Mouse (Mus musculus) stomach, embryonic 14.5 days (tissue): ENCODE results near the gene Def8. TPM values are rescaled to one million over a fixed set of nuclear protein-coding genes. Genes with fewer than 3 reads are reported as not detected.

Experiments
- ATAC-seq: fragments of 200-750 bp; cut with Nextera tagmentation; 2 replicates; pipeline ENCODE4 v1.8.0; 2017; ENCODE audit warnings: low read depth, moderate TSS enrichment; ENCODE audit not compliant: insufficient number of reproducible peaks, insufficient read depth, low FRiP score
- H3K27ac ChIP-seq: fragments of 300-500 bp; sonication (generic); 2 replicates; pipeline ENCODE4 v1.5.1; 2014; ENCODE audit warnings: mild to moderate bottlenecking, low read length, moderate library complexity, mixed read lengths
- H3K27me3 ChIP-seq: fragments of 300-500 bp; sonication (generic); 2 replicates; pipeline ENCODE4 v1.6.1; 2014; ENCODE audit warnings: low read length, control low read depth, mixed read lengths; ENCODE audit not compliant: control insufficient read depth, insufficient read depth
- H3K36me3 ChIP-seq: fragments of 300-500 bp; sonication (generic); 2 replicates; pipeline ENCODE4 v1.6.1; 2014; ENCODE audit warnings: mild to moderate bottlenecking, control low read depth, low read length, moderate library complexity, mixed read lengths; ENCODE audit not compliant: control insufficient read depth, insufficient read depth
- H3K4me1 ChIP-seq: fragments of 300-500 bp; sonication (generic); 2 replicates; pipeline ENCODE4 v1.6.1; 2014; ENCODE audit warnings: low read length, control low read depth, mixed read lengths; ENCODE audit not compliant: control insufficient read depth, insufficient read depth
- H3K4me2 ChIP-seq: fragments of 300-500 bp; sonication (generic); replicated peaks from 2 replicates; pipeline ENCODE4 v1.6.1; 2014; ENCODE audit warnings: low read depth, low read length, control low read depth
- H3K4me3 ChIP-seq: fragments of 300-500 bp; sonication (generic); 2 replicates; pipeline ENCODE4 v1.5.1; 2014; ENCODE audit warnings: low read depth, low read length, control low read depth
- H3K9ac ChIP-seq: fragments of 300-500 bp; sonication (generic); replicated peaks from 2 replicates; pipeline ENCODE4 v1.6.1; 2014; ENCODE audit warnings: low read depth, mild to moderate bottlenecking, control low read depth, low read length, moderate library complexity, mixed read lengths
- H3K9me3 ChIP-seq: fragments of 300-500 bp; sonication (generic); 2 replicates; pipeline ENCODE4 v1.6.1; 2016; ENCODE audit warnings: low read depth, low read length, control low read depth; ENCODE audit not compliant: control insufficient read depth
- WGBS: fragments of 180-500 bp; shearing (Covaris S2); extraction: QIAGEN DNeasy Blood & Tissue Kit; methylation state at CpG from one replicate; pipeline ENCODE4 v1.1.7; 2014; 5-methylcytosine and 5-hydroxymethylcytosine counted together
- polyA plus RNA-seq: library from polyadenylated mRNA; unstranded; fragments of >200 nt; fragmentation: Nextera tagmentation; extraction: Ambion mirVana; gene quantifications from 2 replicates; pipeline ENCODE4 v1.2.1, GENCODE M21; 2014

Gene Def8
- 30.2 and 30.9 TPM in 2 replicates for polyA plus RNA-seq

DNA sequence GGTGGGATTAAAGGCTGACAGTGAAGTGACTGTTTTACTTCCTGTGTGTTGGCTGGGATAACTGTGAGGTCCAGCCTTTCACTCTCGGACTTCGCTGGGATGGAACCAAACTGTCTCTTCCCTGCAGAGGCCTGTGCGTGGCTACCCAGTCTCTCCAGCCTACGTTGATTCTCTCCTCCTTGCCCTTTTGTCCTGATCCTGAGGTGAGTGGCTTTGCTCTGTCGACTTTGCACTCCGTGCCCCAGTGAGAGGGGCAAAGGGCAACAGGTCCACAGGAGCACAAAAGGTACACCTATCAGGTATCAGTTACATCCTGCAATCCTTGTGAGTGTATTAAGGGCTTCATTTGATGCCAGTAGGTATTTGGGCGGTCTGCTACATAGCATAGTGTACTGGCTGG is at the start of gene Def8:
TSS of gene Def8 (plus strand) at position 87 of the 400 bp plus-strand sequence.
- H3K4me2 ChIP-seq = peak within 1 kb of the TSS; percentile 23
- no peaks in the 10 kb centered on the region for H3K36me3 ChIP-seq
- H3K9me3 ChIP-seq = peaks cover 23% of the 10 kb centered on the region; the same call in 1 of the 2 replicates
- no peak within 1 kb of the TSS for H3K9ac ChIP-seq
- no peak within 1 kb of the TSS for H3K27ac ChIP-seq
- no peaks in the 10 kb centered on the region for H3K4me1 ChIP-seq
- ATAC-seq = no peak
- no peaks in the 10 kb centered on the region for H3K27me3 ChIP-seq
- H3K4me3 ChIP-seq = peak within 1 kb of the TSS; percentile 16
- WGBS = 76% methylated on average over 7 of the region's 7 CpGs

DNA sequence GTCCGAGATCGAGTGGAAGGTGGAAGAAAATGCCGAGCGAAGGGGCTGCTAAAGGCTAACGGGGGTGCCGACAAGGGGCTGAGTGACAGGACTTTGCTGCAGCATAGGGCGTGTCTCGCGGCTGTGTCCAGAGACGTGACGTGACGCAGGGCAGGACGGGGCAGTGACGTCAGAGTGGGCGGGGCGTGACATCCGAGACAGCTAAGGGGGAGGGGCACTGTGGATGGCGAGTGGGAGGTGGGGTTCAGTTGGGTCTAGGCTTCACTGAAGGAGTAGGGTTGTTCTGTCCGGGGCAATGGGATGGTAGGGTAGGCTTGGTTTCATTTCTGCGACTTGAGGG is 49.1 kb upstream of the Def8 start:
- Histone ChIP-seq H3K4me1 (peaks cover 5% of the 10 kb centered on the region; the same call in 1 of the 2 replicates), H3K27me3 (no peaks in the 10 kb centered on the region), H3K27ac (peak overlapping the region; percentile 96), H3K4me2 (peak overlapping the region; percentile 87), H3K4me3 (peak overlapping the region; percentile 73), H3K9me3 (no peaks in the 10 kb centered on the region), H3K9ac (peak overlapping the region; percentile 67), H3K36me3 (no peaks in the 10 kb centered on the region)
- under 1% methylated on average over 20 of the region's 20 CpGs for WGBS
- peak; percentile 79 for ATAC-seq

DNA sequence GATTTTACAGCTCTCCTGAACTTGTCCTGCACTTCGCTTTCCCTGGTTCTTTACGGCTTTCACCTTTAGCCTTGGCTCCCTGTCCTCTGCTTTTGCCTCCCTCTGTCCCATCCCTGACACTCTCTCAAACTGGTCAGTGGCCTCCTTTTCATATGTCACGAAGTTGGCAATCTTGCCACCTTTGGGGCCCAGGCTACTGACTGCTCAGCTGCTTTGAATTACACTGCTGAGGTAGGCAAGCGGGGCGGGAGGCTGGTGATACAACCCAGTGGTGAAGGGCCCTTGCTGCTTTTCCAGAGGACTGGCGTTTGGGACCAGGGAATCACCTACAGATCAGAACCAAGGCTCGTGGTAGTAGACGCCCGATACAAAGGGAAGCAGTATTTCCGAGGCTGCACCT is 47.6 kb upstream of the Def8 start:
- 86% methylated on average over 10 of the region's 10 CpGs for WGBS
- no peak for ATAC-seq
- no peak overlapping the region for H3K27ac ChIP-seq

DNA sequence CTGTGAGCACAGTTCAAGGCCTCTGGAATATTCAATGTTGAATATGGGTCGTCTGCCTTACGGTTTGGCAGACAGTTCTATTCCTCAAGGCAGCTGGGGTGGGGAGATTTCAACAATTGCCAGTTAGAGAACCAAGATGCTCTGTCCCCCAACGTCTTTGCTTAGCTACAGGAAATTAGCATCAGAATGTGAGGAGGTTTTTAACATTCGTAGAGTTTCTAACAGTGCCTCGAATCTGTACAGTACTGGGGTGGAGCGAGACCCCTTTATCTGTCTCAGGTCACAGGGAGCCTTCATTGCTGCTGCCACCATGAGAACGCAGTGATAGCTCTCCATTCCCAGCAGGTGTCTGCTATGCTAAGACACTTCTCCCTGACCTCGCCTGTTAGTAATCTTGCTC is 47.2 kb upstream of the Def8 start:
- no peaks in the 10 kb centered on the region; the same call in 1 of the 2 replicates for H3K36me3 ChIP-seq
- H3K4me1 ChIP-seq = peaks cover 5% of the 10 kb centered on the region; the same call in 1 of the 2 replicates
- H3K4me3 ChIP-seq = no peak overlapping the region
- H3K9me3 ChIP-seq = no peaks in the 10 kb centered on the region
- H3K27me3 ChIP-seq = no peaks in the 10 kb centered on the region
- no peak overlapping the region for H3K9ac ChIP-seq
- ATAC-seq = no peak
- H3K4me2 ChIP-seq = no peak overlapping the region
- 78% methylated on average over 8 of the region's 8 CpGs for WGBS
- H3K27ac ChIP-seq = no peak overlapping the region

More for the DNA sequence above, 47.6 kb upstream of the Def8 start:
- H3K27me3 ChIP-seq = no peaks in the 10 kb centered on the region
- H3K4me2 ChIP-seq = no peak overlapping the region
- H3K9ac ChIP-seq = no peak overlapping the region
- no peaks in the 10 kb centered on the region for H3K9me3 ChIP-seq
- no peak overlapping the region for H3K4me3 ChIP-seq
- H3K36me3 ChIP-seq = no peaks in the 10 kb centered on the region; the same call in 1 of the 2 replicates
- peaks cover 5% of the 10 kb centered on the region; the same call in 1 of the 2 replicates for H3K4me1 ChIP-seq

DNA sequence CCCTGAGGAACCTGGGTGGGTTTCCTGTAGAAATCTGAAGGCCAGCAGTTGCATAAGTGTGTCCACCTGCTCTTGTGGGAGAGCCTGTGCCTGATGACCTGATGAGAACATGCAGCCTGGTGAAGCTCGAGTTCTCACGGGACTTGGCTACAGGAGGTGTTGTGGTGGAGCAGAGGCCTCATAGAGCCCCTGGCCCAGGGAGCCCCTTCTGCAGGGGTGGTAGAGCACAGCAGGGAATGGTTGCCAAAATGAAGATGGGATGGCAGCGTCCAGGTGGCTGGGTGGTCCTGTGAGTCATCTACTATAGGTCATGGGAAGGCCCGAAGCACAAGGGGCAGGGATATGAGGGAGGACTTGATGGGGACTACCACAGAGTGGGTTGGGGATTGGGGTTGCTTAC is 41.6 kb upstream of the Def8 start:
- ATAC-seq = no peak
- Histone ChIP-seq H3K27ac (no peak overlapping the region), H3K4me1 (no peaks in the 10 kb centered on the region), H3K9ac (no peak overlapping the region), H3K27me3 (no peaks in the 10 kb centered on the region), H3K4me3 (no peak overlapping the region), H3K4me2 (no peak overlapping the region), H3K36me3 (peaks cover 51% of the 10 kb centered on the region), H3K9me3 (no peaks in the 10 kb centered on the region)
- 86% methylated on average over 4 of the region's 4 CpGs for WGBS

DNA sequence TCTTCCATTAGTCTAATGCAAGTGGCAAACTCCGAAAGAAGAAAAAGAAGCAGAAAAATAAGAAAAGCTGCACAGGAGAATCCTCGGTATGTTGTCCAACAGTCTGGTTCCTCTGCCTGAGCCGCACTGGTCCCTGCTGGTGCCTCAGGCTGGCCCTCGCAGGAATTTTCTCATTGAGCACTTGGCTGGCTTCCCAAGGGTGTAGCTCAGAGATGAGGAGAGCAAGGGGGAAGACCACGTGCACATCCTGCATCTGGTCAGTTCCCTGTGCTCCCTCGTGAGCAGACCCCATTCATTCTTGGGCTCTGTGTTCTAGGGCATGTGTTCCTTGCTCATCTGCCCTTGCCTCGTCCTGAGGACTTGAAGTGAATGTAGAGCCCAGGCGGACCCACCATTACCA is 40.8 kb upstream of the Def8 start:
- peaks cover 59% of the 10 kb centered on the region for H3K36me3 ChIP-seq
- no peak overlapping the region for H3K27ac ChIP-seq
- no peaks in the 10 kb centered on the region for H3K4me1 ChIP-seq
- no peak overlapping the region for H3K4me3 ChIP-seq
- H3K9ac ChIP-seq = no peak overlapping the region
- no peak for ATAC-seq
- H3K4me2 ChIP-seq = no peak overlapping the region
- H3K9me3 ChIP-seq = no peaks in the 10 kb centered on the region
- WGBS = 87% methylated on average over 8 of the region's 8 CpGs
- no peaks in the 10 kb centered on the region for H3K27me3 ChIP-seq

DNA sequence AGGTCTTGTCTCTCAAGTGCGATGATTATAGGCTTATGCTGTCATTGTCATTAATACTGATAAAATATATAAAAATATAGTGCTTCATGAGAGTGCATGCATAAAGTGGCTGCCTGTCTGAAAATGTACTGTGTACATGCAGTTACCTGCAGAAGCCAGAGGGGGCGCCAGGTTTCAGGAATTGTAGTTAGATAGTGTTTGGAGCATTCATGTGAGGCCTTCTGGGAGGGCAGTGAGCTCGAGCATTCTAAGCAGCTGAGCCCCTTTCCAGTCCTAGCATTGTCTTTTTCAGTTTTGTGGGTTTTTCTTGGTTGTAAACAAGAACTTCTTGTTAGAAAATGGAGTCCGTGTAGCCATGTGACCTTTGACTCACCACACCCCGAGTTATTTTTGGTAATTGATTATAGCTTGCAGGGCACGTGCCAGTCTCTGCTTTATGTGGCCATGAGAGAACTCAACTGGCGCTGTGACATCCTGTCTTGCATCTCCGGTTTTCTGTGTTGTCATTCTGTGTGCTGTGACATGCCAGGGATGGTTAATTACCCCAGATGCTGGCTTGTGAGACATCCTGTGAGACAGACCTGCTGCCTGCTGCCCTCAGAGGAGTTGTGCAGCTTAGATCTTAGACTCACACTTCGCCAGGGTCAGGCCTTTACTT is 38.3 kb upstream of the Def8 start:
- Histone ChIP-seq H3K4me3 (no peak overlapping the region), H3K36me3 (peaks cover 82% of the 10 kb centered on the region), H3K9ac (no peak overlapping the region), H3K27me3 (no peaks in the 10 kb centered on the region), H3K4me1 (no peaks in the 10 kb centered on the region), H3K27ac (no peak overlapping the region), H3K9me3 (no peaks in the 10 kb centered on the region), H3K4me2 (no peak overlapping the region)
- ATAC-seq = no peak
- 66% methylated on average over 9 of the region's 9 CpGs for WGBS

DNA sequence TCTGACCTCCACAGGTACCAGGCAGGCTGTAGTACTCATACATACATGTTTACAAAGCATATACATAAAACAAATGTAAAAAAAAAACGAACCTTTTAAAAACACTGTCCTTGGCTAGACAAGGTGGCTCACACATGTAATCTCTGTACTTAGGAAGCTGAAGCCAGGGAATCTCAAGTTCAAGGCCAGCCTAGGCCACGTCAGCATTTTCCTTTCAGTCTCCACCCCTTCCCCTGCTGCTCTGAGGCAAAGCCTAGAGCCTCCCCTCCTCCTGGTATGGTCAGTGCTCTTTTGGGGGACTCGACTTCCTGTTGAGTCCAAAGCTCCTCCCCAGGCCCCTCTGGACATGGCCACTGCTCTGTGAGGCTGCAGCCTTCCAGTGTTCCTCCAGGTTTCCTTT is 36.3 kb upstream of the Def8 start:
- Histone ChIP-seq H3K4me2 (no peak overlapping the region), H3K9me3 (no peaks in the 10 kb centered on the region), H3K27me3 (no peaks in the 10 kb centered on the region), H3K27ac (no peak overlapping the region), H3K9ac (no peak overlapping the region), H3K4me3 (no peak overlapping the region), H3K36me3 (peaks cover 91% of the 10 kb centered on the region), H3K4me1 (no peaks in the 10 kb centered on the region)
- 74% methylated on average over 3 of the region's 3 CpGs for WGBS
- ATAC-seq = no peak

DNA sequence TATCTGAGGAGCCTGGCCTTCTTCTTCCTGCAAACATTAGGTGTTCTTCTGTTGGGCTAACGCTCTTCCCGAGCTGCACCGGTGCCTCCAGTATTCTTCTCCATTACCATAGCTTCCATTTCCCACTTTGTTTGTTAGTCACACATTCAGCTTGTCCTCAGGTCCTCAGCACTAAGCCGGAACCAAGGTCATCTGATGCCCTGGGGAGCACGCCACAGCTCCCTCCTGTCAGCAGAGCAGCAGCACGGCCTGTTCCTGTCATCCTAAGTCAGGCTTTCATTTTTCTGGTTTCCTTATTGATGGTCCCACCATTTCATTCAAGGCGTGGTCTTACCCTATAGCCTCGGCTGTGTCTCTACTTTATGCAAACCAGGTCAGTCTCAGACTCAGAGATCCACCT is 35.5 kb upstream of the Def8 start:
- Histone ChIP-seq H3K9me3 (no peaks in the 10 kb centered on the region), H3K4me3 (no peak overlapping the region), H3K36me3 (peaks cover 91% of the 10 kb centered on the region), H3K9ac (no peak overlapping the region), H3K27ac (no peak overlapping the region), H3K4me1 (no peaks in the 10 kb centered on the region), H3K4me2 (no peak overlapping the region), H3K27me3 (no peaks in the 10 kb centered on the region)
- no peak for ATAC-seq
- 95% methylated on average over 8 of the region's 8 CpGs for WGBS
